Mouse (Mus musculus) retina, embryonic 14.5 days (tissue): Measurements from ENCODE around the gene Aff1.

Source experiments
- DNase-seq: peaks from one replicate; pipeline ENCODE4 v3.0.0-alpha.2; 2015; ENCODE audit warnings: low spot score

The Aff1 gene

GRCm38 (mm10) chr5:103806851-103807578 is 114.8 kb downstream of the Aff1 start:
- DNase-seq = no peak

GRCm38 (mm10) chr5:103807637-103808312 is 115.6 kb downstream of the Aff1 start:
- no peak for DNase-seq

GRCm38 (mm10) chr5:103809674-103810330 is 117.6 kb downstream of the Aff1 start:
- no peak for DNase-seq

DNA sequence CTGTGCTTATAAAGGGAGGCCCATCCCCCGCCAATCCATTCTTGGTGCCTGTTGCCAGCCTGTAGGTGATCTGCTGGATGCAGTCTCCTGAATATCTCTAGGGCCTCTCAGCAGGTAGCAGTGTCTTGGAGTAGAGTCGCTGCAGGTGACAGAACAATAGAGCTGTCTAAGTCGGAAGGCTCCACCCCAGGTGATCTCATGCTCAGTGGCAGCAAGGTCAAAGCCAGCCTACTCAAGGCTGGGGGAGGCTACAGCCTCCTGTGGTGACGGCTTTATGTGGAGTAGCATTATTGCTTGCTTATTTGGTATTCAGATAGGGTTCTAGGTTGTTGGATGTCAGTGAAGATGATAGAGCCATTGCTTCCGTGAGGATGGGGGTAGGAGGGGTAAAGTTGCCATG is 121.1 kb downstream of the Aff1 start:
- no peak for DNase-seq

DNA sequence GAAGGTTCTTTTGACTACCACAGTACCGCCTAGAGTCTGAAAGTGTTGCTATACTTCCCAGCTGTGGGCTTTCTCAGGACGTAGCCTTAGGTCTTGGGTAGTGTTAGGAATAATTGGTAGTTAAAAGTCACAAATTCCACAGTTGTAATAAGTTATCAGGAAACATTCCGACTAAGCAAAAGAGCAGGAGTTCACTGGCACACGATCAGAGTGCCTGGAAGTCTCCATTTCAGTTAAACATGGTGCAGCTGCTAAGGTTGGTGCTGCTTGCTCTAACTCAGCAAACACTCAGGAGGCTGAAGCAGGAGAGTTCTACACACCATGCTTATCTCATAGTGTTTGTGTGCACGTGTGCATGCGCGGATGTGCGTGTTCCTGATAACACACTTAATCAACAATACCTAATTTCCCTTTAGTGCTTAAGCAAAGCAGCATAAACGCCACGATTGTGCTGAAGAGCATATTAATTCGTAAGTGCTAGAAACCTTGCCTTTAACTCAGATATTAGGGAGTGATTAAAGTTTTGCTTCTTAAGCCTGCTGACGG is 121.9 kb downstream of the Aff1 start:
- DNase-seq = no peak

GRCm38 (mm10) chr5:103814551-103815248 is 122.5 kb downstream of the Aff1 start:
- DNase-seq = no peak

GRCm38 (mm10) chr5:103815249-103815617 is 123.1 kb downstream of the Aff1 start:
- DNase-seq = no peak

- no peak for DNase-seq
These were observed 124.5 kb downstream of the Aff1 start for GRCm38 (mm10) chr5:103816718-103817117.

DNA sequence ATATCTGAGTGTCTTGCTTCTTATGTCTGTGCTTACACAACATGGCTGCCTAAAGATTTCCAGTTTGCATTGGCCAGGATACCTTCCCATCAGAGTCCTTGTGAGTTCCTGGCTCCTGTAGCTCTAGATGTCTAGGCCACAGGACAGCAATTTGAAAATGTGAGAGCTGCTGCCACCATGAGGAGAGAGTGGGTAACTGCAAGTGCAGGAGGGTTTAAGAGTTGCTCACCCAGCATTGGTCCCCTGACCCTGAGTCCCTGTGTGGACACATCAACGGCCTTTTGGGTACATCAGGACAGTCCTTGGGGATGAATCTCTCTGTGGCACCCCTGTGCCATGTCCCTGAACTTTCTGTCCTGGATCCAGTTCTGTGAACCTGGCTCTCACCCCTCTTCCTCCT is 125.6 kb downstream of the Aff1 start:
- DNase-seq = peak; percentile 91

GRCm38 (mm10) chr5:103818602-103819001 is 126.4 kb downstream of the Aff1 start:
- DNase-seq = no peak

DNA sequence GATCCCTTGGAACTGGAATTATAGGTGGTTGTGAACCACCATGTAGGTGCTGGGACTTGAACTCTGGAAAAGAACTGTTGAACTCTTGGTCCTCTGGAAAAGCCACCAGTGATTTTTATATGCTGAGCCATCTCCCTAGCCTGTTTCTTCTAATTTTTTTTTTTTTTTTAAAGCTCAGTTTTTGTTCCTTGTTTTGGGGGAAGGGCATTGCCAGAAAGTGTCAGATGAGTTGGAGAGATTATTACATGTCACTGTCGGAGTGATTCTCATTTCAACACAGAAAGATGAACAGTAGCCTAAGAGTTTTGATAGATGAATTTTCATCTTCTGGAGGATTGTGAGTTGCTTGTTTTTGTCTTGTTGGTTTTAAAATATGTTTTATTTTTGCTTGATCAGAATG is 127.5 kb downstream of the Aff1 start:
- no peak for DNase-seq

DNA sequence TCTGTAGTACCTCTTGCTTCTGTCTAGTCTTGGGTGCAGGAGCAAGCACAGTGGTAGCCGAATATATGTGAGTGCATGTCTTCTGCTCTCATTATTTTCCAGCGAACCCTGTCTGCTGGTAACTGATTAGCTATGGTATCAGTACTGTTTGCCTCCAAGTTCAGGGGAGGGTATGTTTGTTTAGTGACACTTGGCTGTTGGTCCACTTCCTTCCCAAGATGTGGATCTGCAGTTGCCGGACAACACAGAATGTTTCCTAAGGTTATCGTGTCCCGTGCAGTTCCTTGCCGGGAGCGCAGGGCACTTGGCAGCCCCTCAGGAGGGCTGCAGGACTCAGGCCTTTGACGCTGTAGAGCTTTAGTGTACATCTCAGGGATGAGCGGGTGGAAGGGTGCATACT is 128.9 kb downstream of the Aff1 start:
- DNase-seq = no peak

DNA sequence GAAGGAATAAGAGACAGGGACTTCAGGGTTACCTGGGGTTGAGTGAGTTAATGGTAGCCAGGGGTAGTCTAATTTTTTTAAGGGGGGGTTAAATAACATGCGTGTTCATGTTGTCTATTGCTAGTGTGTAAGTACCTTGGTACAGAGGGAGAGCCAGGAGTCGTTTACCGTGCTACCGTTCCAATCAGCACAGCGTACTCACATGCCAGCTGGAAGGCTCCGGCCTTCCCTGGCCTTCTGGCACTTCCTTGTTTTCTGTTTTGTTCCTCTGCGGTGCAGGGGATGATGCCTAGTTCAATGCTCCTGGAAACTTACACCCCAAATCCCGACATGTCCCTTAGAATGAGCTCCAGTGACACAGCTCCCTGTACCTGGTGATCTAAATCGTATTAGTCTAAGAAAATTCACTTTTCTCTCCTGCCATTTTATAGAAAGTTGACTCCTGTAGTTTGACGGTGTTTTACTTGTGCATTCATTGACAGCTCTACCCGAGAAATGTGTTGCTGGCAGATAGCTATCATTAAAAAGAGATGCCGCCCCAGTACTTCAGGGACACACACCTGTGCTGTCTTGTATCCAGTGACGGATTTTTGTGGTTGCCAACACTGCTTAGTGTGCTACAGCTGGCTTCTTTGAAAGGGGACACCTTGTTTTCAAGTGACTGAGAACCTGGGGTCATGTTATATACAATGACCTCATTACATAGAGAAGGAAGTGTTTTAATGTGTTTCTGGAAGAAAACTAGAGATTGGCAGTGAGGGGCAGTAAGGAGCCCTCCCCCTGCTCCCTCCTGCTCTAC is 129.5 kb downstream of the Aff1 start:
- DNase-seq = no peak

DNA sequence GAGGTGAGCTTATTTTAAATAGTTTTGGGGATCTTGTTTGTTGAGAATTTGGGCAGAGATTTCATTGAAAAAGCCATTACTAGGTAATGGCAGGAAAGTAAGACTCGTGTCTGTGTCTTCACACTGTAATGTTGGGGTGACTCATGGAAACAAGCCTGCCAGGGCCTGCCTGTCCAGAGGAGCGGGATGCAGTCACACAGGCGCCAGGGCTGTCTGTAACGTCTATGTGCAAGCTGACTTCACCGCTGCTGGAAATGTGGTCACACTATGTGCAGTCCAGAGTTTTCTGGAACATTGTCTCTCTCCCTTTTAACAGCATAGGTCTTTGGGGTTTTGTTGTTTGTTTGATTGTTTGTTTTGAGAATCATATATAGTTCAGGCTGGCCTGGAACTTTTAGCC is 130.8 kb downstream of the Aff1 start:
- DNase-seq = no peak

DNA sequence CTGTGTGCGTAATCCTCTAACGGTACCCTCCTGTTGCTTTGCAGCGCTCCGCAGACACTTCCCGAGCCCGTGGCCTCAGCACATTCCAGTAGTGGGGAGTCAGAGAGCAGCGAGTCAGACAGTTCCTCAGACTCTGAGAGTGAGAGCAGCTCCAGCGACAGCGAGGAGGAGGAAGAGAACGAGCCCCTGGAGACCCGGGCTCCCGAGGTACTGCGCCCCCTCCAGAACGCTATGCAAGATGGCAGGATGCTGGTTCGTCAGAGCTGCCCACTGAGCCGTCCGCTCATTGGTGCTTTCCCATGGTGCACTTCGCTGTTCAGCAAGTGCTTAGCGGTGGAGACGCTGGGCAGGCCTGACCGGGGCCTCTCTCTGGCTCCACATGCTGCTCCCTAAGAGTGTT is 136.1 kb downstream of the Aff1 start:
- DNase-seq = no peak

- DNase-seq = no peak
These were observed 136.6 kb downstream of the Aff1 start for GRCm38 (mm10) chr5:103828729-103829128.

- DNase-seq = no peak
These were observed 137.0 kb downstream of the Aff1 start for GRCm38 (mm10) chr5:103829158-103829557.

GRCm38 (mm10) chr5:103830886-103831285 is 138.7 kb downstream of the Aff1 start:
- no peak for DNase-seq

DNA sequence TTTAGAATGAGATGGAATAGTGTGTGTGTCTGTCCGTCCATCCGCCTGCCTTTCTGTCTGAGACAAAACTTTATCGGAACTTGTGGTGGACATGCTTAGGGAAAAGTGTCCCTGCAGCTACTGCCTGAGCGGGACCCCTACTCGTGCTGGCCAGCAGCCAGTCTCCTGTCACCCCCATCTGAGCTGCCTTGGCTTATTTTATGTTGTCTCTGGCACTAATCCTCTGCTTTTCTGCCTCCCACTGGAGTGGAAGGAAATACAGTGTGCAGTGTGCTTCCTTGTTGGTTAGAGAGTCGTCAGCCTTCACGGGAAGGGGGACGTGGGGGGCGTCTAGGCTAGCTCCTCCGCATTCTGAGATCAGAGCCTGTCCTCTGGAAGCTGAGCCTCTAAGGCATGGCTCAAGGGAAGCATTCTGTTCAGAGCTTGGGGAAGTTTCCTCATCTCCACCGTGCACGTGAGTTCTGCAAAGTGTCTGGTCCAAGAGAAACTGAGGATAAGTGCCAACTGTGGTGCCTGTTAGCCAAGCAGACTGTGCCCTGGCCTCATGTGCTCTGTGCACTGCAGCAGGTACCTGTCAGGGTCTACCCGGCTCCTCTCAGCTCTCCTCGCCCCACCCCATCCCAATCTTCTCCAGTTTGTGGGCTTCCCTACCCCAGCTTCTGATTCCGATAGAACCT is 143.4 kb downstream of the Aff1 start:
- no peak for DNase-seq

GRCm38 (mm10) chr5:103836148-103836784 is 144.1 kb downstream of the Aff1 start:
- DNase-seq = no peak
